Mouse (Mus musculus) central nervous system, embryonic 18 days (tissue): ENCODE data around the gene Mrrf. TPM values are rescaled to one million over a fixed set of nuclear protein-coding genes. Genes with fewer than 3 reads are reported as not detected.

Experiments used
- polyA plus RNA-seq: library from polyadenylated mRNA; depleted of rRNA; stranded (reverse); fragments of >200 nt; gene quantifications from 2 replicates; pipeline ENCODE4 v1.2.3, GENCODE M21; 2012; rRNA removed

Mrrf gene
- polyA plus RNA-seq: 33.9 and 37.2 TPM in 2 replicates

DNA sequence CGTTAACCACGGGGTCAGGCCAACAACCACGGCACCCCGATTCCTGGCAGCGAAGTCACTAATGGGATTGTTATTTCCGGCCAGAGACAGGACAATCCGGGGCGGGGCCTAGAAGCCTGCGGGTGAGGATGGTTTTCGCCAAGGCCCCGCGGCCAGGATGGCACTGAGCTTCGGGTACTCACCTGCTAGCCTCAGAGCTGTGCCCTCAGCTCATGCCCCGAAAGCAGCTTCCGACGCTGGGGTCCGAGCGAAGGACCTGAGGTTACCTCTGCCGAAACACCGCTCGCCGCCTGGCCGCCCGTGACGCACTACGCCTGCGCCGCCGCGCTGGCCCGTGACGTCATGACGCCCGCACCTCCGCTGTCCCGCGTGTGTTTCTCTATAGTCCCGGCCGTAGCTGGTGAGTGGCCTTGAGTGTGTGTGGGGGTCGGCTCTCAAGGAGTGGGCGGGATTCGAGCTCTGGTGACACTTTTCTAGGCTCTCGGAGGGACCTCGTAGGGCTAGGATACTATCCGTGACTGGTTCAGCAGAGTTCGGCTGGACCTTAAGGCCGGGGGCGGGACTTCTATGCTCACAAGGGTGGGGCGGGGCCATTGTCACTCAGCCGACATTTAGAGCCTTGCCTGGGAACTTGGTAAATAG lies at the start of gene Mrrf, which contains the start of gene Rbm18:
Gene Mrrf (plus strand): TSS at position 90 of the 642 bp plus-strand sequence.
Gene Rbm18 (minus strand): TSS at position 474 of the 642 bp plus-strand sequence.

DNA sequence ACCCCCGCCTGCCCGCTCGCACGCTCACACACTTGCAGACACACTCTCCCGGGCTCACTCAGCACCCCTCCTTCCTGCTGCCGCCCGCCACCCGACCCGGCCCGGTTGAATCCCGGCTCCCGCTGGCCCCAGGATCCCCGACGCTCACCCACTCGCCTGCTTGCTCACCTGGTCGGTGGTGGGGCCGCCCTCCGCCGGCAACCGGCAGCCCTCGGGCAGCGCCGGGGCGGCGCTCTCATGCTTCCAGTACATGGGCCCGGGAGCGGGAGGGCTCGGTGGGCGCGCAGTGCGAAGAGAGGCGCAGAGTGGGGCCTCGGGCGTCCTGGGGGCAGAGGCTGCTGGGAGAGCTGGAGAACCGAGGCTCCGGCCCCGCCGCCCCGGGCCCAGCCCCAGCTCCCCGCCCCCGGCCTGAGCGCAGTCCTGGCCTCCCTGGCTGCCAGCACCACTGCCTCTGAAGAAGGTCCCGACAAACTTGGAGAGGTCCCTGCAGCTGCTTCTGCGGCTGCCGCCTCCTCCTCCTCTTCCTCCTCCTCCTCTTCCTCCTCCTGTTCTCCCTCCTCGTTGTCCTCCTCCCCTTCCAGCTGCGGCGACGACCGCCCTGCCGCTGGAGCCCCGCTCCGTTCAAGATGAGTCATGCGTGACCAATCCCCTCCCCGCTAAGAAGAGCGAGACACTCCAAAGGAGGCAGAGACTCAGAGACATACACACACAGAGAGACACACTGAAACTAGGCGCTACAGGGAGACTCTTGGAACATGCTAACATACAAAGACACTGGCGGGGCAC lies 31.0 kb upstream of the Mrrf start, which contains the start of gene Lhx6:
Gene Lhx6 (minus strand): TSS at position 453 of the 786 bp plus-strand sequence.

GRCm38 (mm10) chr2:36230366-36230765 lies 94.2 kb downstream of the Mrrf start, which contains the start of gene Ptgs1:
Gene Ptgs1, plus strand, starts transcription at chr2:36230426.

Other genes with a start within 250 kb of the Mrrf start
- gene Ttll11, start 156.5 kb upstream of the Mrrf start, polyA plus RNA-seq: 8.5 and 9.5 TPM in 2 replicates
- 156 and 163 TPM in 2 replicates for gene Ndufa8, start 87.0 kb upstream of the Mrrf start, polyA plus RNA-seq
- gene Morn5, start 86.9 kb upstream of the Mrrf start, polyA plus RNA-seq: 2.1 and 2.9 TPM in 2 replicates
- gene Lhx6, start 31.0 kb upstream of the Mrrf start, polyA plus RNA-seq: 17.0 and 28.2 TPM in 2 replicates
- 71.5 and 76.6 TPM in 2 replicates for gene Rbm18, start 384 bp downstream of the Mrrf start, polyA plus RNA-seq
- 2.7 TPM in 2 replicates for gene Ptgs1, start 94.0 kb downstream of the Mrrf start, polyA plus RNA-seq
- not detected in 2 replicates for gene Olfr338, start 237.1 kb downstream of the Mrrf start, polyA plus RNA-seq